Mouse (Mus musculus) natural killer cell, adult 2 months (primary cell): ENCODE measurements around the gene Cdc25b.
A peak's percentile ranks its signal among the peaks of the same experiment; 100 is the strongest.
"Not testable (repeated sequence)": the region's sequence is repeated elsewhere in the genome, so short reads cannot be mapped to it uniquely, and the experiment has no call there.

Source experiments
- DNase-seq, 2 experiments: peaks; one replicate each; pipeline ENCODE4 v3.0.0; 2022; ENCODE audit warnings: low spot score in 2 of 2

Gene Cdc25b

GRCm38 (mm10) chr2:131225178-131225577 is 38.4 kb downstream of the Cdc25b start:
- DNase-seq: no peak

GRCm38 (mm10) chr2:131226669-131227068 is 39.9 kb downstream of the Cdc25b start:
- DNase-seq: not testable (repeated sequence)

- DNase-seq: no peak
These were observed 40.5 kb downstream of the Cdc25b start for GRCm38 (mm10) chr2:131227243-131227642.

- DNase-seq: no peak
These were observed 45.8 kb downstream of the Cdc25b start for GRCm38 (mm10) chr2:131232558-131232957.

- DNase-seq: peak; percentile 90 to 91
These were observed 46.8 kb downstream of the Cdc25b start, which contains the start of gene Mavs for GRCm38 (mm10) chr2:131233307-131234126. Mavs (plus strand) TSS chr2:131234063.

GRCm38 (mm10) chr2:131234127-131234650 is 47.4 kb downstream of the Cdc25b start:
- peak in 1 of 2 experiments; percentile 6 for DNase-seq

GRCm38 (mm10) chr2:131234970-131235635 is 48.4 kb downstream of the Cdc25b start:
- DNase-seq: peak; percentile 31 to 54

- DNase-seq: no peak
These were observed 55.4 kb downstream of the Cdc25b start for GRCm38 (mm10) chr2:131242180-131242579.

GRCm38 (mm10) chr2:131242929-131243328 is 56.2 kb downstream of the Cdc25b start:
- DNase-seq: no peak
